Mouse (Mus musculus): ENCODE measurements around the gene Gamt.
"Not testable (repeated sequence)": the region's sequence is repeated elsewhere in the genome, so short reads cannot be mapped to it uniquely, and the experiment has no call there.

Gamt gene

DNA sequence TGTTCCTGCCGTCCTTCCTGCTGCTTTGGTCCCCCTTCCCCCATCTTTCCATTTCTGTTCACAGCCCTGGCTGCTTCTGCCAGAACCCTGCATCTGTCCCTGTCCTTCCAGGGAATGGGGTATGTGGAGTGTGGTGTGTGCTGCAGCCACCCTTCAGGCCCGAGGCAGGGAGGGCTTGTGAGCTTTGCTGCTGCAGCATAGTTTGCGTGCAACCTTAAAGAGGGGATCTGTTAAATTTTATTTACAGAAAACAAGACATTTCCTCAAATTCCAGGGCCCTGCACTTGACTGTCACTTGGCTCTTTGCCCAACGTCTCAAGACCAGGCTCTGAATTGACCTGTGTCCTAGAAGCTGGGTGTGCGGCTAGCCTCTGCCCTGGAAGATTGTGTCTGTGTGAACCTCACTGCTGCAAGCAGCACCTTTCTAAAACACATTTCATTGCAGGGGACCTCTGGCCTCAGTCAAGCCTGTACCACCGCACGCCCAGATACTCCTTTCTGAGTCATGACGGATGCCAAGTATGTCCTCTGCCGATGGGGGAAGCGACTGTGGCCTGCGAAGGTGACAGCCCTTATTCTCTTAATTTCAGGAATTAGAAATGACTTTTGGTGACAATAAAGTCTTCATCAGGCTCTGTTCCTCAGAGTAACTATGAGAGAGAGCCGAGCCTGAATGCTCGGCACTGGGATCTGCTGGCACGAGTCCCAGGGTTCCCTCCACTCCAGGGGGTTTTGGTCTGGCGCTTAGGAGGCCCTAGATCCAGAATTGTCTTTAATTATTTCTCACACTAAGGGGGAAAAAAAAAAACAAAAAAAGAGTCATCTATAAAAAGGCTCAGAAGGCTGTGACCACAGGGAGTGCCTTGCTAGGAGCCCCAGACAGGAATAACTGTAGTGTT, 32.7 kb downstream of the Gamt start:
- DNase-seq (ENCODE audit: low spot score): peak; percentile 92

DNA sequence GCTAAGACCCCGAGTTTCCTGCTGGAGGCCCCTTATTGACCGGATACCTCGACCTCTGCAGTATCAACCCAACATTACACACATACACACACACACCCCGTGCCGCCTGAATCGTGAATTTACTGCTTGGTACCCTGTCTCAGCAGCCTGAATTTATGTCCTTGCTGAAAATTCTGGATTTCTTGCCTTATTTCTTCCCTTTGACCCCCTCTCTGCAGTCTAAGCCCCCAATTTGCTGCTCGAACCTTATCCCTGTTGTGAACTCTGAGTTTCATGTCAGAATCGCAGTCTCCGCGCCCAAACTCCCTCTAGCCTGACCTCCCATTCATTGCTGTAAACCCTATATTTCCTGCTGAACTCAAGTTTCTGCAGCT, 33.7 kb downstream of the Gamt start:
- peak; percentile 19 for DNase-seq (ENCODE audit: low spot score)

DNA sequence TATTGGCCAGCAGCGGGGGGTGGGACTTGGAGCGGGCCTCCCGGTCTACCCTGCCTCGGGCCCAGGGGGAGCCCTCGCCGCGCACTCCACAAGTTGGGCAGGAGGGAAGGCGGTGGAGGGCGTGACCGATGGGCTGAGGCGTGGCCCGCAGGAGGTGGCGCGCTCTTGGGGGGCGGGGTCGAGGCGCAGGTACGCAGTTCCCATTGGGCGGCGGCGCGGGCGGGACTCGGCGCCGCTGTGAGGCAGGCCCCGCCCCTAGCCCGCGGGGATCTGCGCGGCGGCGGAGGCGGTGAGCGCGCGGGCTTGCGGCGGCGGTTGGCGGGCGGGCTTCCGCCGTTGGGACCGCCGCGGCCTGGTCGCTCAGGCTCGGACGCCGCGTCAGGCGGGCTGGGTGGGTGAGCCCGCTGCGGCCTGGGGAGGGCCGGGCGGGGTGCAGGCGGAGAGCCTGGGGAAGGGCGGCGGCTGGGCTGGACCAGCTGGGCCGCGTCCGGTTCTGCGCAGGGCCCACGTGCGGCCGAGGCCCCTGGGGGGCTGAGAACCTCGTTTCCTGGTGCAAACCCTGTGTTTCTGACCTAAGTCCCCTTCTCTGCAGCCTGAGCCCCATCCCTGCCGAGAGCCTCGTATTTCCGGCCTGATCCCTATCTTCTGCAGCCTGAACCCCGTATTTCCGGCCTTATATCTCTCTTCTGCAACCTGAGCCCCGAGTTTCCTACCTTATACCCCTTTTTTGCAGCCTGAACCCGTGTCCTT, 34.2 kb downstream of the Gamt start, which contains the start of gene Mum1:
Gene Mum1, plus strand, starts transcription at position 19 of the 750 bp plus-strand sequence.
- peak; percentile 99 for DNase-seq (ENCODE audit: low spot score)

DNA sequence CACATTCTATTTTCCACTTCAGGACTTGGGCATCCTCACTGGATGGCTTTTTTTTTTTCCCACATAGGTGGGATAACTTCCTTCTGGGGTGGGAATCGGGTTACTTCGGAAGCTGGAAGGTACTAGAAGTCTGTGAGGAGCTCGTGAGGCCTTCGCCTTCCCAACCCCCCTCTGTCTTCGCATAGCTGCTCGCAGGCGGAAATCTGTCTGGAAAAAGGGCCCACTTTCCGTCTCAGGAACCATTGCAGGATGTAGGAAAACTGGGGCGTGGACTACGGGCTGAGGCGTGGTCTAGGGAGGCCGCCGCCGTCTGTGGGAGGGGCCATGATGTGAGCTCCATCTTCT, 34.8 kb downstream of the Gamt start:
- no peak for DNase-seq (ENCODE audit: low spot score)

GRCm38 (mm10) chr10:80223137-80223536, 37.7 kb downstream of the Gamt start:
- not testable (repeated sequence) for DNase-seq (ENCODE audit: low spot score)

DNA sequence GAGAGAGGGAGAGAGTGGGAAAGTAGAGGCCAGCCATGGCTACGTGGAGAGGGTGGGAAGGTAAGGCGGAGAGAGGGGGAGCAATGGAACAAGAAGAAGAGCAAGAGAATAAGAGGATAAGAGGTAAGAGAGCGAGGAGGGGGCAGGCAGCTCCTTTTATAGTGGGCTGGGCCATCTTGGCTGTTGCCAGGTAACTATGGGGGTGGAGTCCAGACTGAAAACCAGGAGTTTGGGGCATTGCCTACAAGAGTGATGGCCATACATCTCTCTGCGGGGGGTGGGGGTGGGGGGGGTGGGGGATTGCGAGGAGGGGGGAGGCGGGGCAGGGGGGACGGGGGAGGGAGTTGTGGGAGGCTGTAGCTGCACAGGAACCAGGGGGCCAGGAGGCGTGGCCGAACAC, 40.1 kb downstream of the Gamt start:
- no peak for DNase-seq (ENCODE audit: low spot score)

DNA sequence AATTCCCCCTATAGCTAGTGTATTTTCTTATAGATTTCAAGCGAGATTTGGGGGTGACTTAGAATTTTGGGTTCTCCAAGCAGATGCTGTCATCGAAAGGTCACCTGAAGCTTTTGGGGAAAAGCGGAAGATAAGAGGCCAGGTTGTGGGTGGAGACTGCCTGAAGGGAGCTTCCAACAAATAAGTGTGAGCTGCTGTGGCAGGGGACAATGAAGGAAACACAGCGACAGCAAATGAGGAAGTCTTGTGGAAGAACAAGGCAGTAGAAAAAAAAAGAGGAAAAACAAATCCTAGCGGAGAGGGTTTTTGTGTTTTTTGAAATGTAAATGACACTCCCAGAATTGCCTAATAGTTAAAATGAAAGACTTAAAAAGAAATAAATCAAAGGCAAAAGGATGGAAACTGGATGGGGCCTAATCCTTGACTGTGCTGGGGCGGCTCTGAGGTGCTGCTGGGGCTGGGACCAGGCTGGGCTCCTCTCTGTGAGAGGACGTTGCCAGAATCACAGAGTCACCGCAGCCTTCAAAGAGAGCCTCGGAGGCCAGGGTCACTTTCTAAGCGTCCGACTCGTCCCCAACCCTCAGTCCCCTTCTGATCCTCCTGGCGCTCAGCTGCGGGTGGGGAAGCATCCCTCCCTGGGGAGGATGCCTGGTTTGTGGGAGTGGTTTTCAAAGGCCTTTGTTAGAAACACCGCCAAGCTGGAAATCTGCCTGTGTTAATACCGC, 45.6 kb downstream of the Gamt start:
- DNase-seq (ENCODE audit: low spot score): no peak

DNA sequence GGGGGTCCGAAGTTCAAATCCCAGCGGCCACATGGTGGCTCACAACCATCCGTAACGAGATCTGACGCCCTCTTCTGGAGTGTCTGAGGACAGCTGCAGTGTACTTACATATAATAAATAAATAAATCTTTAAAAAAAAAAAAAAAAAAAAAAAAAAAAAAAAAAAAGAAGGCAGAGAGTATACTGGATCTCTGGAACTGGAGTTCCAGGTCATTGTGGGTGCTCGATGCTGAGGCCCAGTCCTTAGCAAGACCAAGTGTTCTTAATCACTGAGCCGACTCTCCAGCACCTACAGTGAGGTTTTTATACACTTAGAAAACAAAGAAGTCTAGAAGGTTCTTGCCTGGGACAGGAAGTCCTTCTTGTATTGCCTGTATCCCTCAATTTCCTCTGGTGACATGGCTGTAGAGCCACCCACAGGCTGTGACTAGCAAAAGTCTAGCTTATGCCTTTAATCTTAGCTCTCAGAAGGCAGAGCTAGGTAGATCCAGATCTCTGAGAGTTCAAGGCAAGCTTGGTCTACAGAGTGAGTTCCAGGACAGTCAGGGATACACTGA, 49.2 kb downstream of the Gamt start:
- DNase-seq (ENCODE audit: low spot score): not testable (repeated sequence)

- DNase-seq (ENCODE audit: low spot score): no peak
Observed at GRCm38 (mm10) chr10:80208841-80209371, 51.9 kb downstream of the Gamt start.

GRCm38 (mm10) chr10:80208248-80208647, 52.6 kb downstream of the Gamt start:
- no peak for DNase-seq (ENCODE audit: low spot score)

All from adipocyte (in vitro differentiated cells).